Mouse (Mus musculus): ENCODE measurements around the gene Gm5129.
A peak's percentile ranks its signal among the peaks of the same experiment; 100 is the strongest.
"Not testable (repeated sequence)": the region's sequence is repeated elsewhere in the genome, so short reads cannot be mapped to it uniquely, and the experiment has no call there.

The Gm5129 gene

GRCm38 (mm10) chr5:29735557-29736061 lies at the start of gene Gm5129, which contains the start of gene Dnajb6:
Gene Gm5129 (minus strand): TSS chr5:29735936.
Gene Dnajb6 (plus strand): TSS chr5:29735688.
- DNase-seq, result peak; percentile 98

- peak; percentile 27 for DNase-seq
Measured at GRCm38 (mm10) chr5:29784906-29785305, 49.2 kb upstream of the Gm5129 start.

GRCm38 (mm10) chr5:29782261-29782660 lies 46.5 kb upstream of the Gm5129 start:
- DNase-seq, result no peak

- DNase-seq, result not testable (repeated sequence)
Measured at GRCm38 (mm10) chr5:29779733-29780132, 44.0 kb upstream of the Gm5129 start.

GRCm38 (mm10) chr5:29778029-29778428 lies 42.3 kb upstream of the Gm5129 start:
- DNase-seq, result no peak

- no peak for DNase-seq
Measured at GRCm38 (mm10) chr5:29775437-29775836, 39.7 kb upstream of the Gm5129 start.

- no peak for DNase-seq
Measured at GRCm38 (mm10) chr5:29773460-29774150, 37.9 kb upstream of the Gm5129 start.

GRCm38 (mm10) chr5:29772651-29773330 lies 37.1 kb upstream of the Gm5129 start:
- DNase-seq, result peak; percentile 32

- no peak for DNase-seq
Measured at GRCm38 (mm10) chr5:29772038-29772437, 36.3 kb upstream of the Gm5129 start.

- DNase-seq, result no peak
Measured at GRCm38 (mm10) chr5:29770935-29771334, 35.2 kb upstream of the Gm5129 start.

- DNase-seq, result no peak
Measured at GRCm38 (mm10) chr5:29759318-29759717, 23.6 kb upstream of the Gm5129 start.

GRCm38 (mm10) chr5:29752894-29753293 lies 17.2 kb upstream of the Gm5129 start:
- no peak for DNase-seq

- no peak for DNase-seq
Measured at GRCm38 (mm10) chr5:29751306-29751705, 15.6 kb upstream of the Gm5129 start.

- DNase-seq, result no peak
Measured at GRCm38 (mm10) chr5:29747661-29748060, 11.9 kb upstream of the Gm5129 start.

- DNase-seq, result no peak
Measured at GRCm38 (mm10) chr5:29741093-29741492, 5.4 kb upstream of the Gm5129 start.

GRCm38 (mm10) chr5:29740651-29741050 lies 4.9 kb upstream of the Gm5129 start:
- no peak for DNase-seq

- no peak for DNase-seq
Measured at GRCm38 (mm10) chr5:29738076-29738475, 2.3 kb upstream of the Gm5129 start.

- no peak for DNase-seq
Measured at GRCm38 (mm10) chr5:29737471-29737870, 1.7 kb upstream of the Gm5129 start.

GRCm38 (mm10) chr5:29736942-29737341 lies 1.2 kb upstream of the Gm5129 start:
- DNase-seq, result no peak

GRCm38 (mm10) chr5:29736073-29736900 lies 551 bp upstream of the Gm5129 start:
- peak; percentile 45 for DNase-seq

GRCm38 (mm10) chr5:29734831-29735510 lies 765 bp downstream of the Gm5129 start:
- DNase-seq, result no peak

- DNase-seq, result not testable (repeated sequence)
Measured at GRCm38 (mm10) chr5:29726070-29726469, 9.7 kb downstream of the Gm5129 start.

- no peak for DNase-seq
Measured at GRCm38 (mm10) chr5:29725369-29725768, 10.4 kb downstream of the Gm5129 start.

Measured in lung, postnatal 36 days (tissue).